Mouse (Mus musculus): ENCODE results near the gene Zbtb24.

- TF ChIP-seq CTCF (IDR thresholded peaks at IDR 0.05) (no peak), EP300 (IDR thresholded peaks at IDR 0.05) (no peak)
These were observed 38.7 kb downstream of the Zbtb24 start for GRCm38 (mm10) chr10:41488877-41489276.
